Mouse (Mus musculus): ENCODE results near the gene Sost. TPM values are rescaled to one million over a fixed set of nuclear protein-coding genes. Genes with fewer than 3 reads are reported as not detected.

Sost gene
- polyA plus RNA-seq, 1 experiment from 2014 or later, result 0.80 TPM

DNA sequence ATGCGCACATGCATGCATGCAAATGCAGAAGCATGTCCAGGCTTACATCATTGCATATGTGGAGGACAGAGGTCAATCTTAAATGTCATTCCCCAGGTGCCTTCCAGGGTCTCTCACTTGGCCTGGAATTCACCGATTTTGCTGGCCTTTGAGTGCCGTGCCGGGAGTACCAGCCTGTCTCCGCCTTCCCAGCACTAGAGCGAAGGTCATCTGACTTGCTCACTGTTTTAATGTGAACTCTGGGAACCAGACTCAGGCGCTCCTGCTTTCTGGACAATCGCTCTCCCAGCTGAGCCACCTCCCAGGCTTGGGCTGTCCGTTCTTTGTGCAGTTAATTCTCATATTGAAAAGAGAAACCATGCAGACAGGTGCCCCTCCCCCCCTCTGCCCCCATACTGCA lies 39.5 kb upstream of the Sost start:
- H3K36me3 ChIP-seq (ENCODE audit: insufficient read depth, low read length), result peaks cover 10% of the 10 kb centered on the region
- no peak for ATAC-seq (ENCODE audit: low FRiP score, low TSS enrichment)
- no peak overlapping the region for H3K4me3 ChIP-seq (ENCODE audit: low read length)
- H3K27me3 ChIP-seq (ENCODE audit: insufficient read depth, low read length), result peaks cover 6% of the 10 kb centered on the region; the same call in 1 of the 2 replicates
- H3K27ac ChIP-seq (ENCODE audit: low read length), result no peak overlapping the region
- no peak overlapping the region for H3K4me2 ChIP-seq (replicated peaks; ENCODE audit: low read depth, low read length)
- H3K9ac ChIP-seq (replicated peaks; ENCODE audit: low read length), result no peak overlapping the region
- H3K9me3 ChIP-seq (ENCODE audit: low read length), result no peaks in the 10 kb centered on the region; the same call in 1 of the 2 replicates
- H3K4me1 ChIP-seq (ENCODE audit: insufficient read depth, low read length), result no peaks in the 10 kb centered on the region
- 74% methylated on average over 9 of the region's 9 CpGs for WGBS

- H3K4me1 ChIP-seq (ENCODE audit: insufficient read depth, low read length), result peaks cover 3% of the 10 kb centered on the region; the same call in 1 of the 2 replicates
- no peak overlapping the region for H3K4me3 ChIP-seq (ENCODE audit: low read length)
- H3K27me3 ChIP-seq (ENCODE audit: insufficient read depth, low read length), result peaks cover 6% of the 10 kb centered on the region; the same call in 1 of the 2 replicates
- no peak overlapping the region for H3K27ac ChIP-seq (ENCODE audit: low read length)
- WGBS, result 95% methylated on average over 8 of the region's 8 CpGs
- no peak for ATAC-seq (ENCODE audit: low FRiP score, low TSS enrichment)
- no peak overlapping the region for H3K9ac ChIP-seq (replicated peaks; ENCODE audit: low read length)
- no peak overlapping the region for H3K4me2 ChIP-seq (replicated peaks; ENCODE audit: low read depth, low read length)
- no peaks in the 10 kb centered on the region; the same call in 1 of the 2 replicates for H3K9me3 ChIP-seq (ENCODE audit: low read length)
- H3K36me3 ChIP-seq (ENCODE audit: insufficient read depth, low read length), result peaks cover 10% of the 10 kb centered on the region
These were observed 37.4 kb upstream of the Sost start for GRCm38 (mm10) chr11:102004251-102004650.

GRCm38 (mm10) chr11:101999466-101999865 lies 32.7 kb upstream of the Sost start:
- Histone ChIP-seq H3K4me1 (ENCODE audit: insufficient read depth, low read length) (peaks cover 6% of the 10 kb centered on the region), H3K9ac (replicated peaks; ENCODE audit: low read length) (no peak overlapping the region), H3K9me3 (ENCODE audit: low read length) (no peaks in the 10 kb centered on the region; the same call in 1 of the 2 replicates), H3K4me3 (ENCODE audit: low read length) (no peak overlapping the region), H3K27ac (ENCODE audit: low read length) (no peak overlapping the region), H3K27me3 (ENCODE audit: insufficient read depth, low read length) (no peaks in the 10 kb centered on the region), H3K4me2 (replicated peaks; ENCODE audit: low read depth, low read length) (no peak overlapping the region), H3K36me3 (ENCODE audit: insufficient read depth, low read length) (peaks cover 3% of the 10 kb centered on the region; the same call in 1 of the 2 replicates)
- ATAC-seq (ENCODE audit: low FRiP score, low TSS enrichment), result no peak
- 51% methylated on average over 4 of the region's 4 CpGs for WGBS

- Histone ChIP-seq H3K4me1 (ENCODE audit: insufficient read depth, low read length) (peaks cover 6% of the 10 kb centered on the region), H3K27ac (ENCODE audit: low read length) (0 out of 2 replicates have a peak overlapping the region, but pooled peaks have one; percentile 11), H3K4me3 (ENCODE audit: low read length) (no peak overlapping the region), H3K36me3 (ENCODE audit: insufficient read depth, low read length) (no peaks in the 10 kb centered on the region), H3K27me3 (ENCODE audit: insufficient read depth, low read length) (no peaks in the 10 kb centered on the region), H3K9me3 (ENCODE audit: low read length) (no peaks in the 10 kb centered on the region), H3K4me2 (replicated peaks; ENCODE audit: low read depth, low read length) (no peak overlapping the region), H3K9ac (replicated peaks; ENCODE audit: low read length) (no peak overlapping the region)
- WGBS, result 36% methylated on average over 5 of the region's 5 CpGs
- peak; percentile 23; the same call in 1 of the 2 replicates for ATAC-seq (ENCODE audit: low FRiP score, low TSS enrichment)
These were observed 31.4 kb upstream of the Sost start for GRCm38 (mm10) chr11:101998258-101998657.

- Histone ChIP-seq H3K4me1 (ENCODE audit: insufficient read depth, low read length) (peaks cover 6% of the 10 kb centered on the region), H3K36me3 (ENCODE audit: insufficient read depth, low read length) (no peaks in the 10 kb centered on the region), H3K27me3 (ENCODE audit: insufficient read depth, low read length) (no peaks in the 10 kb centered on the region), H3K27ac (ENCODE audit: low read length) (no peak overlapping the region), H3K4me3 (ENCODE audit: low read length) (no peak overlapping the region), H3K4me2 (replicated peaks; ENCODE audit: low read depth, low read length) (no peak overlapping the region), H3K9me3 (ENCODE audit: low read length) (no peaks in the 10 kb centered on the region), H3K9ac (replicated peaks; ENCODE audit: low read length) (no peak overlapping the region)
- WGBS, result 89% methylated on average over 7 of the region's 7 CpGs
- no peak for ATAC-seq (ENCODE audit: low FRiP score, low TSS enrichment)
These were observed 29.1 kb upstream of the Sost start for GRCm38 (mm10) chr11:101995938-101996337.

- Histone ChIP-seq H3K4me3 (ENCODE audit: low read length) (no peak overlapping the region), H3K9me3 (ENCODE audit: low read length) (no peaks in the 10 kb centered on the region), H3K4me2 (replicated peaks; ENCODE audit: low read depth, low read length) (no peak overlapping the region), H3K4me1 (ENCODE audit: insufficient read depth, low read length) (peaks cover 3% of the 10 kb centered on the region; the same call in 1 of the 2 replicates), H3K9ac (replicated peaks; ENCODE audit: low read length) (no peak overlapping the region), H3K27ac (ENCODE audit: low read length) (no peak overlapping the region), H3K36me3 (ENCODE audit: insufficient read depth, low read length) (no peaks in the 10 kb centered on the region), H3K27me3 (ENCODE audit: insufficient read depth, low read length) (no peaks in the 10 kb centered on the region)
- WGBS, result 61% methylated on average over 8 of the region's 8 CpGs
- no peak for ATAC-seq (ENCODE audit: low FRiP score, low TSS enrichment)
These were observed 27.3 kb upstream of the Sost start for GRCm38 (mm10) chr11:101994100-101994499.

GRCm38 (mm10) chr11:101992411-101992810 lies 25.6 kb upstream of the Sost start:
- H3K9me3 ChIP-seq (ENCODE audit: low read length), result no peaks in the 10 kb centered on the region
- no peak overlapping the region for H3K4me2 ChIP-seq (replicated peaks; ENCODE audit: low read depth, low read length)
- H3K9ac ChIP-seq (replicated peaks; ENCODE audit: low read length), result no peak overlapping the region
- H3K4me1 ChIP-seq (ENCODE audit: insufficient read depth, low read length), result no peaks in the 10 kb centered on the region
- H3K27me3 ChIP-seq (ENCODE audit: insufficient read depth, low read length), result no peaks in the 10 kb centered on the region
- ATAC-seq (ENCODE audit: low FRiP score, low TSS enrichment), result no peak
- H3K4me3 ChIP-seq (ENCODE audit: low read length), result no peak overlapping the region
- H3K36me3 ChIP-seq (ENCODE audit: insufficient read depth, low read length), result no peaks in the 10 kb centered on the region
- 88% methylated on average over 7 of the region's 7 CpGs for WGBS
- H3K27ac ChIP-seq (ENCODE audit: low read length), result no peak overlapping the region

GRCm38 (mm10) chr11:101991813-101992212 lies 25.0 kb upstream of the Sost start:
- H3K4me1 ChIP-seq (ENCODE audit: insufficient read depth, low read length), result no peaks in the 10 kb centered on the region
- H3K9ac ChIP-seq (replicated peaks; ENCODE audit: low read length), result no peak overlapping the region
- WGBS, result 83% methylated on average over 3 of the region's 3 CpGs
- H3K36me3 ChIP-seq (ENCODE audit: insufficient read depth, low read length), result no peaks in the 10 kb centered on the region
- ATAC-seq (ENCODE audit: low FRiP score, low TSS enrichment), result no peak
- H3K9me3 ChIP-seq (ENCODE audit: low read length), result no peaks in the 10 kb centered on the region
- no peak overlapping the region for H3K27ac ChIP-seq (ENCODE audit: low read length)
- H3K4me2 ChIP-seq (replicated peaks; ENCODE audit: low read depth, low read length), result no peak overlapping the region
- H3K27me3 ChIP-seq (ENCODE audit: insufficient read depth, low read length), result no peaks in the 10 kb centered on the region
- no peak overlapping the region for H3K4me3 ChIP-seq (ENCODE audit: low read length)

GRCm38 (mm10) chr11:101990244-101990643 lies 23.4 kb upstream of the Sost start:
- Histone ChIP-seq H3K4me3 (ENCODE audit: low read length) (no peak overlapping the region), H3K9ac (replicated peaks; ENCODE audit: low read length) (no peak overlapping the region), H3K4me1 (ENCODE audit: insufficient read depth, low read length) (peaks cover 11% of the 10 kb centered on the region), H3K36me3 (ENCODE audit: insufficient read depth, low read length) (no peaks in the 10 kb centered on the region), H3K27ac (ENCODE audit: low read length) (no peak overlapping the region), H3K27me3 (ENCODE audit: insufficient read depth, low read length) (peaks cover 2% of the 10 kb centered on the region; the same call in 1 of the 2 replicates), H3K4me2 (replicated peaks; ENCODE audit: low read depth, low read length) (no peak overlapping the region), H3K9me3 (ENCODE audit: low read length) (no peaks in the 10 kb centered on the region)
- ATAC-seq (ENCODE audit: low FRiP score, low TSS enrichment), result no peak
- 84% methylated on average over 3 of the region's 3 CpGs for WGBS

- H3K4me1 ChIP-seq (ENCODE audit: insufficient read depth, low read length), result peaks cover 33% of the 10 kb centered on the region
- H3K9me3 ChIP-seq (ENCODE audit: low read length), result no peaks in the 10 kb centered on the region
- peaks cover 2% of the 10 kb centered on the region; the same call in 1 of the 2 replicates for H3K27me3 ChIP-seq (ENCODE audit: insufficient read depth, low read length)
- H3K4me2 ChIP-seq (replicated peaks; ENCODE audit: low read depth, low read length), result no peak within 1 kb of the TSS
- H3K9ac ChIP-seq (replicated peaks; ENCODE audit: low read length), result no peak within 1 kb of the TSS
- H3K36me3 ChIP-seq (ENCODE audit: insufficient read depth, low read length), result no peaks in the 10 kb centered on the region
- ATAC-seq (ENCODE audit: low FRiP score, low TSS enrichment), result no peak
- WGBS, result 94% methylated on average over 3 of the region's 3 CpGs
- H3K27ac ChIP-seq (ENCODE audit: low read length), result no peak within 1 kb of the TSS
- H3K4me3 ChIP-seq (ENCODE audit: low read length), result no peak within 1 kb of the TSS
These were observed 20.1 kb upstream of the Sost start, which contains the start of gene Dusp3 for GRCm38 (mm10) chr11:101986913-101987312. Gene Dusp3, minus strand, starts transcription at chr11:101987013.
